Mouse (Mus musculus) kidney, adult 8-10 months (tissue): ENCODE results near the gene Grm1.

Source experiments
- DNase-seq, 2 experiments: peaks; one replicate each; pipeline ENCODE4 v3.0.0; 2022

The Grm1 gene

DNA sequence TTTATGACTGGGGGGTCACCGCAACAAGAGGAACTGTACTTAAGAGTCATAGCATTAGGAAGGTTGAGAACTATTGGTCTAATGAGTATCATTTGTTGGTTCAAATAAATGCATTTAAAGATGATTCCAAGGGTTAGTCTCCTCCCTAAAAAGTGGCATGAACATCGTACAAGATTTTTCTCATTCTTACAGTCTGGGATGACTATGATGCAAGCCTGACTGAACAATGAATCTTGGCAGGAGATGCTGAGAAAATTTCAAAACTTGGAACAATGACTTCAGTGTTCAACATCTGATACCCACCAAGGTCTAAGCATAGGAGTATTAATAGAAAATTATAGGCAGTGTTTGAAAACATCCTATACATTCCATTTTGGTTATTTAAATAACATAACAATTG, 264.1 kb downstream of the Grm1 start:
- DNase-seq = no peak

GRCm38 (mm10) chr10:10814631-10815216, 267.4 kb downstream of the Grm1 start:
- DNase-seq = no peak

DNA sequence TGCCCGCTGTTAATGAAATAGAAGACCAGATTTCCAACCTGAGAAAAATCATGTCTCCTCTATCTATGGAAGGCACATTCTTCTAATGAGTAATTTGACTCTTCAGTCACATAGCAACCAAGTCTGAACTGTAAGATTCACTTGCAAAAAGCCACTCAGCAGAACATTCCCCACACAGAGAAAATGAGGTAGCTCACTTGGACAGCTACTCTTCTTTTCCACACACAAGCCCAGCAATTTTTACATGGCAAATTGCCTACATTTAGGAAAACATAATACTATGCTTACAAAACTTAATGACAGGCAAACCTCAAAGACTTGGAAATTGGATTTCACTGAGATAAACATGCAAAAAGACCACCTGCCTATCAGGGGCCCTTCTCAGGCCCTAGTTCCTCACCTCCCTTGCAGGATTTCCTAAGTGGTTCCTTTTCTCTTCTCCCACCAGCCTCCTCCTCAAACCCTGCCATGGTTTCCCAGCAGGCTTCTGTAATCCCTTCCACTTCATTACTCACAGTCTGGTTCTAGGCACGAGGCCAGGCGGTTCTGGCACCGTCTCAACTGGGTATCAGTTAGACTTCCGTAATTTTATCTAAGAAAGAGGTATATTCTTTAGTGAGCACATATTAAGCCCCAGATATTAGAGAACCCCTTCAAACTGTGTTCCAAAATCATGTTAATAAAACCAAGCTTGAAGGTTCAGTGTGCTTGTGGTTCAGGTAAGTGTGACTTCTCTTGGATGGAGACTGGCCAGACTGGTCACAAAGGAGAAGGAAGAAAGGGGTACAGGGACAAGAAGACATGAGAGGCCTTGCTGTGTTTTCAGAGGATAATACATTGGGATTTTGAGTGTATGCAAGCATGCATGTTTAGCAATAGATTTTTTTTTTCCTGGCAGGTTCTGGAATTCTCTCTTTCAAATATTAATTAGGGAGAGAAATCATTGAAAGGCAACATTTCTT, 269.1 kb downstream of the Grm1 start:
- DNase-seq = no peak

- no peak for DNase-seq
These were observed 272.4 kb downstream of the Grm1 start for GRCm38 (mm10) chr10:10809777-10810176.

DNA sequence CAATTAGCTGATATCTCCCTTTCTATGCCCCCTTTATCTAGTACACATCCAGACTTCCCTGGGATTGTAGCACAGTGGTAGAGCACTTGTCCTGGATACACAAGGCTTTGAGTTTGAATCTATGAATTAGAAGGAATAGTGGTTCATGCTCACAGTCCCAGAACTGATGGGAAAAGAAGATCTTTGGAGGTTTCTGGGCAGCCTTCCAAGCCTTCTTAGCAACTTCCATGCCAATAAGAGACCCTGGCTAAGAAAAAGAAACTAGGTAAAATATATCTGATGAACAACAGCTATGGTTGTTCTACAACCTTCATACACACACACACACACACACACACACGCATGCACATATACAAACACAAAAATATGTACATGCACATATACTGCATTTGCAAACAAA, 286.8 kb downstream of the Grm1 start:
- no peak for DNase-seq

DNA sequence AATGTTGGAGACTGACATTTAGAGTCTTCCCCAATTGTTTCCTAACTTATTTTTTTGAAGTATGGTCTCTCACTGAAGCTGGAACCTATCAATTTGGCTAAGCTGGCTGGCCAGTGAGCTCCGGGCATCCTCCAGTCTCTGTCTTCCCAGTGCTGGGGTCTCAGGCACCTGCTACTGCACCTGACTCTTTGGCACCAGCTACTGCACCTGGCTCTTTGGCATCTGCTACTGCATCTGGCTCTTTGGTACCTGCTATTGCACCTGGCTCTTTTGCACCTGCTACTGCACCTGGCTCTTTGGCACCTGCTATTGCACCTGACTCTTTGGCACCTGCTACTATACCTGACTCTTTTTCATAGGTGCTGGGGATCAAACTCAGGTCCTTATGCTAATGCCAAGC, 291.7 kb downstream of the Grm1 start:
- no peak for DNase-seq

DNA sequence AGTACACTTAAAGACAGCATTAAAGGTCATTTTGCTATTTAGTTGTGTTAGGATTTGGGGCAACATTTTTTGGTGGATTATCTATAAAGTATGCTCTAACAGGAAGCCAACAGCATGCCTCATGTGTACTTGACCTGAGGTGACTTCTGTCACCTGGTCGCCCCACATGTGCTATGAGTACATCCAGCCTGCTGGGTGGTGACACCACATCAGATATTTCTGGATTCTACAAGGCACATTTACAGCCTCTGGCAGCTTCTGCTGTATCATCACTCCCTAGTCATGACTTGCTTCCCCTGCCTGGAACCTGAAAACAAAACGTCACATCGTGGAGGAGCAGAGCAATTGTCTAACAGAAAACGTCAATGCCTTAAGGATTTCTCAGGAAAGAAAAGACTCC, 292.2 kb downstream of the Grm1 start:
- no peak for DNase-seq

GRCm38 (mm10) chr10:10787906-10788416, 294.2 kb downstream of the Grm1 start:
- no peak for DNase-seq

GRCm38 (mm10) chr10:10785122-10785521, 297.0 kb downstream of the Grm1 start:
- DNase-seq = no peak

DNA sequence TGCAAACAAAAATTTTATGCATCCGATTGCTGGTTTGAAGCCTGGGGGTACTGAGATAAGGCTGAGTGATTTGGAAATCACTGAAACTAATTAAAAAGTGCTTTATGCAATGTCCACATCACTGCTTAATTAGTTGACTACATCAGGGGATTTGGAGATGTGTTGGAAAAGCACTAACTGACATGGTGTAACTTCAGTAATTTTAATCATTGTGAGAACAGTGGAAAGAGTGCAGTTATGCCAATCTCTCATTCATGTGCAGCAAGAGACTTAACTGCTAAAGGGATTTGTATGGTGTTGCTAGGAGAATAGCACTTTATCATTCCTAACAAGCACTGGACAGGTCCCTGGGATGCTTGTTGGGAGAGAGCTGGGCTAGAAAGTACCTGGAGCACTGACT, 307.3 kb downstream of the Grm1 start:
- DNase-seq = no peak

GRCm38 (mm10) chr10:10763015-10763414, 319.1 kb downstream of the Grm1 start:
- no peak for DNase-seq

GRCm38 (mm10) chr10:10761274-10761673, 320.9 kb downstream of the Grm1 start:
- no peak for DNase-seq

- DNase-seq = no peak
These were observed 321.4 kb downstream of the Grm1 start for GRCm38 (mm10) chr10:10760801-10761200.

GRCm38 (mm10) chr10:10751033-10751432, 331.1 kb downstream of the Grm1 start:
- DNase-seq = no peak

DNA sequence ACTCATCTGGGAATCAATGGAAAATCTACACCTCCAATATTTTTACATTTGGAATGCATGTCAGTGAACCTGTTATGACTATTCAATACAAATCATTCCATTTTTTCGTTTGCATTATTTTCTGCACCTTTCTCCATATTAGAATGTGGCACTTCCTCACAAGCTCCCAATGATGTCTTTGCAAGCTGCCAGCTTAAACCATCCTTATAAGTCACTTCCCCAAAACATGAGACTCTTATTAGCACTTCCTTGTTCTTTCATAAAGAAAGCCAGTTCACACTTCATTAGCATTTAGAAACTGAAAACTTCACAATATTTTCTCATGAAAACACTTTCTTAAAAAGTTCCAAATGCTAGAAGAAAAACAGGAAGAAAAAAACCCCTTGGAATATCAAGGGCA, 338.1 kb downstream of the Grm1 start:
- DNase-seq = no peak

DNA sequence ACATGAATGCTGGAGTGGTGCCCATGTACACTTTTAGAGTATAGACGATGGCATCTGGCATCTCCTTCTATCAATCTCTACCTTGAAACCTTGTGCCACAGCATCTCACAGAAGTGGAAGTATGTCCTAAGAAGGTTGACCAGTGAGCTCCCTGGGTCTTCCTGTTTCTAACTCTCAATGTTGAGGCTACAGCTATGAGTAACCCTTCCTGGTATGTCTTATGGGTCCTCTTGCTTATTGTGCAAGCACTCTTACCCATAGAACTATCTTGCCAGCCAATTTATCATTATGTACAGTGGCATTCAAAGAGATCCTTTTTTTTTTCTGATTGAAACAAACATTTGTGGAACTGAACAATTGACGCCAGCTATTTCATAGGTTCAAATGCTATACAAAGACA, 340.0 kb downstream of the Grm1 start:
- no peak for DNase-seq

DNA sequence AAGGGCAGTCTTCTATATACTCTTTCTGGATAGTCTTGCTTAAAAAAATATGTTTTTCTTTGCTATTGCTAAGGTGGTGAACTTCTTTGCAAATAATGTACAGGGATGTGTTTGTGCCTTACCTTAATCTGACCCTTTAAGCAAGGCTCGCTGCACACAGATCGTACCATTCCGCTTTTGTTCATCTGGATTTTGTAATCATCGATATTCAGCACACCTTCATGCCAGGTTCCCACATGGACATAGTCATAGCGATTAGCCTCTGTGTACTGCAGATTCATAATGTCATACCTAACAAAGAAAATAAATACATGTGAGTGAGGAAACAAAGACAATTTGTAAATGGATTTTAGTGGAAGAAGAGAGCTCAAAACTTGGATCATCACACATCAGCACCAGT, 340.8 kb downstream of the Grm1 start:
- no peak for DNase-seq

DNA sequence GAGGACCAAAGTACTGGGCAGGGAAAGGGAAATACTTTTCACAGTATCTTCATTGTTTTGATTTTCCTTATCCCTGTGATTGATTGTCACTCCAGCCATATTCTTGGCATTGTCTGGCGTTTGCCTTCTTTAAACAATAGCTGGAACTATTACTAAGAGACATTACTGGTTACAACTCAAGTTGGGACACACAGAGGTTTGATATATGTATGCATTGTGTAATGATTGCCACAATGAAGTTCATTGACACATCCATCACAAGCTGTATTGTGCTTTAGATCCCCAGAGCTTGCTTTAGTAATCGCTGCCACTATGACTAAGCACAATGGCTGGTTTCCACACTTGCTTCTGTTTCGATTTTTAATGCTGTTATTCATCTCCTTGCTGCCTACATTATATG, 341.4 kb downstream of the Grm1 start:
- DNase-seq = no peak

DNA sequence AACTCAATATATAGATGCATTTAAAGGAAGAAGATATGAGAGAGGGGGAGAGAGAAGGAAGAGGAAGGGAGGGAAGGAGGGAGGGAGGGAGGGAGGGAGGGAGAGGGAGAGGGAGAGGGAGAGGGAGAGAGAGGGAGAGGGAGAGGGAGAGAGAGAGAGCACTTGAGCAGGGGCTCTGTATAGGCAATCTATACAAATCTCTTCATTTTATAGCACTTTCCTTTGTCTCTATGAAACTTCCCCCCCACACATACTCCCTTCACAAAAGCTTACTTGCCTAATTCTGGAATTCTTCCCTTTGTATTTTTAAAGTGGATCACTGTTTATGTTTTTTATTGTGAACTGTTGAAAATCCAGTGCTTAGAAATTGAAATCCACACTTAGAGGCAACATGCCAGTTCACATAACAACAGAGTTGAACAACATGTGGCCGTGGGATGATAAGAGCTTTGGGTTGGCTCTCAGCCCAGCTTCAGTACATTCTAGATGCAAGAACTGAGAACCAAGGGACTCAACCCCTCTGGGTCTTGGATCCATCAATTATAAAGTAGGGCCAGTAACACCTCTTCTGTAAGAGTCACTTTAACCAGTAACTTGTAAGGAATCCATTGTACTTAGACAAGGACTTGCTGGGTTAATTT, 345.0 kb downstream of the Grm1 start:
- no peak for DNase-seq

DNA sequence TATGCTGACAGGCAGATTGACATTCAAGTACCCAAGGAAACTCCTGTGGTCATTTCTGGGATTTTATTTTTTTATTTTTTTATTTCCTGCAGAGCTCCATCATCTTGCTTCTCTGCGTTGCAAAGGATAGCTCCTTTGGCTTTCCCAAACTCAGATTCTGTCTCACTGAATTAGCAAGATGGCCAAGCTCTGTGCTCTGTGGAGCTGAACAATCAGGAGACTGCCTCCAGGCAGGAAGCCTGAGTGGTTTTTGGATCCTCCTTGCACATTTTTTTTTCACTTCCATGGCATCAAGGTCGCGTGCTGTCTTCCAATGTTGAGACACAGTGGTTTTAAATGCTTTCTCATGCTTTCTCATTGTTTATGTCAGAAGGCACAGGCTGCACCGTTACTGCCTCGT, 347.6 kb downstream of the Grm1 start:
- DNase-seq = no peak

DNA sequence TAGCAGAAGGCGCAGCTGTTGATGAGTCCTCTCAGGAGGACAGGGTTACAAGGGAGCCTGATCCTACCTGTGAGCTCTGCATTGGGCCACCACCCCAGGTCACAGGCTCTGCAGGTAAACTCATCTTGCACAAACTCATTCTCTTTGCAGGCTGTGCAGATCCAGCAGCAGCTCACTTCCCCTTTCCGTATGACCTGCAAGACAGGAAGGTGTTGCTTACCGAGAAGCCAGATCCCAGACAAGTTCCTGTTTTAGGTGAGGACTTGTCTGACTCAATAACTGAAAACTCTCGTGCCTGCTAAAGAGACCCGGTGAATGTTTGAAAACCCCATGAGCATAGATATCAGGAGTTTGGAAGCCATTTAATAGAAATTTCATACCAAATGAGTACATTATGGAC, 349.1 kb downstream of the Grm1 start:
- DNase-seq = no peak

- DNase-seq = no peak
These were observed 355.7 kb downstream of the Grm1 start for GRCm38 (mm10) chr10:10726501-10726900.

- DNase-seq = no peak
These were observed 371.3 kb downstream of the Grm1 start for GRCm38 (mm10) chr10:10710837-10711236.

DNA sequence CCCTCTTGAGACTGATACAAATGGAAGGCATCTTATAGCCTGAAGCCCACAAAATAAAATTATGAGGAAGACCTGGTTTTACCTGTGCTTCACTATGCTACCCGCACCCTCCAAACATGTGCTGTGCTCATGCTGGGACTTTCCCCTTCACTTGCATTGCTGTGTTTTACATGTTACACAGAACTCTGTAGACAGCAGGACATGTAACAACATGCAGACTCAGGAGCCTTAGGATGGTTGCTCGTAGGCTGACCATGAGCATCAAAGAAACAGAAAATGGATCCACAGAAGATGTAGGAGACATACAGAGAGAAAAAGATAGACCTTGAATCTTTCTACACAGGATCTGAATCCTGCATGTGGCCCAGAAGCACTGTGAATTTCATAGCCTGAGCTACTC, 371.8 kb downstream of the Grm1 start:
- DNase-seq = no peak
